Mouse (Mus musculus) right cerebral cortex, postnatal 25 days (tissue): ENCODE results near the gene Atp6v0b.

Source experiments
- DNase-seq: peaks from one replicate; pipeline ENCODE4 v3.0.0; 2022

Gene Atp6v0b

GRCm38 (mm10) chr4:117834845-117835530, 52.1 kb downstream of the Atp6v0b start:
- peak; percentile 69 for DNase-seq

- DNase-seq, result no peak
These were observed 52.7 kb downstream of the Atp6v0b start, which contains the start of gene Slc6a9 for GRCm38 (mm10) chr4:117834457-117834844. Gene Slc6a9, plus strand, starts transcription at chr4:117834506.
